Mouse (Mus musculus) heart, embryonic 16.5 days (tissue): Measurements from ENCODE around the gene Hoxa7. TPM values are rescaled to one million over a fixed set of nuclear protein-coding genes. Genes with fewer than 3 reads are reported as not detected.

ENCODE experiments used
- ATAC-seq: fragments of 200-750 bp; cut with Nextera tagmentation; replicated peaks from 2 replicates; pipeline ENCODE4 v1.8.0; 2017; ENCODE audit warnings: moderate number of reproducible peaks; ENCODE audit not compliant: insufficient read depth, low FRiP score; ENCODE audit errors: extremely low read depth
- H3K27ac ChIP-seq: fragments of 300-500 bp; sonication (generic); 2 replicates; pipeline ENCODE4 v1.5.1; 2014; ENCODE audit warnings: mild to moderate bottlenecking, low read length, control low read depth, moderate library complexity
- H3K27me3 ChIP-seq: fragments of 300-500 bp; sonication (generic); 2 replicates; pipeline ENCODE4 v1.6.1; 2014; ENCODE audit warnings: low read length, mixed read lengths; ENCODE audit not compliant: control insufficient read depth, insufficient read depth
- H3K36me3 ChIP-seq: fragments of 300-500 bp; sonication (generic); 2 replicates; pipeline ENCODE4 v1.6.1; 2014; ENCODE audit not compliant: control insufficient read depth, insufficient read depth
- H3K4me1 ChIP-seq: fragments of 300-500 bp; sonication (generic); 2 replicates; pipeline ENCODE4 v1.6.1; 2014; ENCODE audit warnings: low read length, mixed read lengths; ENCODE audit not compliant: control insufficient read depth, insufficient read depth
- H3K4me2 ChIP-seq: fragments of 300-500 bp; sonication (generic); 2 replicates; pipeline ENCODE4 v1.6.1; 2014; ENCODE audit warnings: low read depth, mild to moderate bottlenecking, control low read depth, low read length
- H3K4me3 ChIP-seq: fragments of 300-500 bp; sonication (generic); 2 replicates; pipeline ENCODE4 v1.5.1; 2014; ENCODE audit warnings: mild to moderate bottlenecking, control low read depth, low read length
- H3K9ac ChIP-seq: fragments of 300-500 bp; sonication (generic); 2 replicates; pipeline ENCODE4 v1.6.1; 2014; ENCODE audit warnings: low read length, control low read depth
- H3K9me3 ChIP-seq: fragments of 300-500 bp; sonication (generic); replicated peaks from 2 replicates; pipeline ENCODE4 v1.6.1; 2016; ENCODE audit warnings: low read length; ENCODE audit not compliant: control insufficient read depth
- WGBS: fragments of 180-500 bp; shearing (Covaris S2); extraction: QIAGEN DNeasy Blood & Tissue Kit; methylation state at CpG from one replicate; pipeline ENCODE4 v1.1.7; 2014; 5-methylcytosine and 5-hydroxymethylcytosine counted together
- polyA plus RNA-seq: library from polyadenylated mRNA; unstranded; fragments of >200 nt; fragmentation: Nextera tagmentation; extraction: Ambion mirVana; gene quantifications from 2 replicates; pipeline ENCODE4 v1.2.1, GENCODE M21; 2015

Hoxa7 gene
- polyA plus RNA-seq, 1 experiment from 2014 or later = 0.38 TPM

- peaks cover 98% of the 10 kb centered on the region for H3K27me3 ChIP-seq
- WGBS = 2% methylated on average over 60 of the region's 60 CpGs
- H3K27ac ChIP-seq = no peak overlapping the region
- no peaks in the 10 kb centered on the region for H3K36me3 ChIP-seq
- no peak for ATAC-seq
- H3K9ac ChIP-seq = no peak overlapping the region
- peak overlapping the region; percentile 42 for H3K4me3 ChIP-seq
- peaks cover 15% of the 10 kb centered on the region for H3K4me1 ChIP-seq
- H3K4me2 ChIP-seq = peak overlapping the region; percentile 53
- H3K9me3 ChIP-seq = no peaks in the 10 kb centered on the region
Measured at GRCm38 (mm10) chr6:52216691-52217458, 4.8 kb downstream of the Hoxa7 start.

GRCm38 (mm10) chr6:52215771-52216535 is 5.7 kb downstream of the Hoxa7 start:
- no peak for ATAC-seq
- Histone ChIP-seq H3K4me2 (no peak overlapping the region), H3K36me3 (no peaks in the 10 kb centered on the region), H3K27ac (no peak overlapping the region), H3K9me3 (no peaks in the 10 kb centered on the region), H3K27me3 (peaks cover 99% of the 10 kb centered on the region), H3K4me3 (no peak overlapping the region), H3K9ac (no peak overlapping the region), H3K4me1 (peaks cover 13% of the 10 kb centered on the region)
- WGBS = 5% methylated on average over 30 of the region's 30 CpGs

GRCm38 (mm10) chr6:52215070-52215469 is 6.6 kb downstream of the Hoxa7 start:
- Histone ChIP-seq H3K9me3 (no peaks in the 10 kb centered on the region), H3K4me1 (peaks cover 13% of the 10 kb centered on the region), H3K36me3 (no peaks in the 10 kb centered on the region), H3K4me3 (no peak overlapping the region), H3K4me2 (no peak overlapping the region), H3K9ac (no peak overlapping the region), H3K27me3 (peaks cover 98% of the 10 kb centered on the region), H3K27ac (no peak overlapping the region)
- no peak for ATAC-seq
- 14% methylated on average over 3 of the region's 3 CpGs for WGBS

GRCm38 (mm10) chr6:52214271-52214670 is 7.4 kb downstream of the Hoxa7 start:
- Histone ChIP-seq H3K4me2 (no peak overlapping the region), H3K4me3 (no peak overlapping the region), H3K4me1 (peaks cover 13% of the 10 kb centered on the region), H3K9ac (no peak overlapping the region), H3K36me3 (no peaks in the 10 kb centered on the region), H3K27me3 (peaks cover 98% of the 10 kb centered on the region), H3K27ac (no peak overlapping the region), H3K9me3 (no peaks in the 10 kb centered on the region)
- no peak for ATAC-seq
- 19% methylated on average over 5 of the region's 5 CpGs for WGBS

GRCm38 (mm10) chr6:52213119-52213986 is 8.3 kb downstream of the Hoxa7 start, which contains the start of the genes Hoxa3 and Gm28308:
Gene Hoxa3 (minus strand): TSS chr6:52213336.
Gene Gm28308 (minus strand): TSS chr6:52213339.
- H3K27me3 ChIP-seq = peaks cover 98% of the 10 kb centered on the region

GRCm38 (mm10) chr6:52212556-52213118 is 9.0 kb downstream of the Hoxa7 start:
- no peaks in the 10 kb centered on the region for H3K36me3 ChIP-seq
- 3% methylated on average over 22 of the region's 22 CpGs for WGBS
- H3K4me2 ChIP-seq = peak overlapping the region; percentile 49
- H3K9ac ChIP-seq = no peak overlapping the region
- peak overlapping the region; percentile 39 for H3K4me3 ChIP-seq
- no peak for ATAC-seq
- peaks cover 13% of the 10 kb centered on the region for H3K4me1 ChIP-seq
- peaks cover 97% of the 10 kb centered on the region for H3K27me3 ChIP-seq
- no peak overlapping the region for H3K27ac ChIP-seq
- H3K9me3 ChIP-seq = no peaks in the 10 kb centered on the region

More at GRCm38 (mm10) chr6:52213119-52213986, 8.3 kb downstream of the Hoxa7 start, which contains the start of the genes Hoxa3 and Gm28308:
- H3K4me2 ChIP-seq = peak within 1 kb of the TSS; percentile 49
- H3K4me1 ChIP-seq = peaks cover 13% of the 10 kb centered on the region
- 6% methylated on average over 38 of the region's 38 CpGs for WGBS
- no peak for ATAC-seq
- no peak within 1 kb of the TSS for H3K9ac ChIP-seq
- H3K9me3 ChIP-seq = no peaks in the 10 kb centered on the region
- no peak within 1 kb of the TSS for H3K27ac ChIP-seq
- H3K36me3 ChIP-seq = no peaks in the 10 kb centered on the region
- peak within 1 kb of the TSS; percentile 39 for H3K4me3 ChIP-seq

- no peak for ATAC-seq
- Histone ChIP-seq H3K4me2 (peak overlapping the region; percentile 35), H3K9me3 (no peaks in the 10 kb centered on the region), H3K4me3 (peak overlapping the region; percentile 5), H3K27me3 (peaks cover 97% of the 10 kb centered on the region), H3K27ac (no peak overlapping the region), H3K36me3 (no peaks in the 10 kb centered on the region), H3K9ac (no peak overlapping the region), H3K4me1 (peaks cover 7% of the 10 kb centered on the region)
- WGBS = 4% methylated on average over 13 of the region's 13 CpGs
Measured at GRCm38 (mm10) chr6:52211961-52212360, 9.7 kb downstream of the Hoxa7 start.

GRCm38 (mm10) chr6:52211170-52211935 is 10.3 kb downstream of the Hoxa7 start:
- H3K4me2 ChIP-seq = peak overlapping the region; percentile 35
- WGBS = 1% methylated on average over 37 of the region's 37 CpGs
- peaks cover 96% of the 10 kb centered on the region for H3K27me3 ChIP-seq
- no peak overlapping the region for H3K27ac ChIP-seq
- H3K9me3 ChIP-seq = no peaks in the 10 kb centered on the region
- peak; percentile 64; the same call in 1 of the 2 replicates for ATAC-seq
- peaks cover 4% of the 10 kb centered on the region for H3K4me1 ChIP-seq
- H3K4me3 ChIP-seq = peak overlapping the region; percentile 5
- no peaks in the 10 kb centered on the region for H3K36me3 ChIP-seq
- no peak overlapping the region for H3K9ac ChIP-seq
